Comparison of ENCODE assay signal across 7 mouse cellular contexts in genomic region chr11:94979462-94980179, GRCm38 (mm10). TPM values are rescaled to one million over a fixed set of nuclear protein-coding genes. Genes with fewer than 3 reads are reported as not detected.
DNase-seq lines count a peak whose midpoint lies in the region; ATAC-seq and TF ChIP-seq lines count a peak whose summit lies in the region.

No protein-coding gene starts in this region.

- DNase-seq in lung, embryonic 14.5 days = no peak
- no peak for DNase-seq in lung, postnatal 10 days
- DNase-seq in forebrain, embryonic 10.5 days (ENCODE audit: extremely low spot score, low spot score) = no peak
- no peak for DNase-seq in spleen, postnatal 14 days (ENCODE audit: low spot score in 2 of 2)
- no peak for DNase-seq in urinary bladder, postnatal 14 days (ENCODE audit: low spot score)

- H3K79me2 ChIP-seq in myocyte (ENCODE audit: control insufficient read depth, insufficient read depth) = no peaks in the 10 kb centered on the region

- WGBS in lung, embryonic 14.5 days = 73% methylated on average over 11 of the region's 11 CpGs
- whole genome bisulfite sequencing in forebrain, embryonic 10.5 days = 80% methylated on average over 11 of the region's 11 CpGs
- WGBS in intestine, embryonic 16.5 days = 75% methylated on average over 11 of the region's 11 CpGs

- peaks cover 2% of the 10 kb centered on the region; the same call in 1 of the 2 replicates for H3K4me1 ChIP-seq in lung, embryonic 14.5 days (ENCODE audit: insufficient read depth)
- peaks cover 21% of the 10 kb centered on the region for H3K4me1 ChIP-seq in forebrain, embryonic 10.5 days
- H3K4me1 ChIP-seq in intestine, embryonic 16.5 days (ENCODE audit: control insufficient read depth, insufficient read depth, low read length) = peaks cover 3% of the 10 kb centered on the region; the same call in 1 of the 2 replicates

- no peaks in the 10 kb centered on the region for H3K27me3 ChIP-seq in lung, embryonic 14.5 days (ENCODE audit: insufficient read depth, low read length)
- H3K27me3 ChIP-seq in forebrain, embryonic 10.5 days (ENCODE audit: poor library complexity, severe bottlenecking) = no peaks in the 10 kb centered on the region
- no peaks in the 10 kb centered on the region for H3K27me3 ChIP-seq in intestine, embryonic 16.5 days (replicated peaks; ENCODE audit: control insufficient read depth, insufficient read depth, low read length)
- no peaks in the 10 kb centered on the region for H3K27me3 ChIP-seq in myocyte (ENCODE audit: control insufficient read depth, insufficient read depth, insufficient read length)

- peak overlapping the region; percentile 55 for H3K4me2 ChIP-seq in lung, embryonic 14.5 days
- H3K4me2 ChIP-seq in intestine, embryonic 16.5 days (ENCODE audit: low read depth, low read length) = peak overlapping the region; percentile 52; the same call in 1 of the 2 replicates
- H3K4me2 ChIP-seq in myocyte (ENCODE audit: low read depth) = peak overlapping the region; percentile 65

- H3K4me3 ChIP-seq in lung, embryonic 14.5 days (ENCODE audit: low read depth, low read length) = no peak overlapping the region
- peak overlapping the region; percentile 42 for H3K4me3 ChIP-seq in forebrain, embryonic 10.5 days
- H3K4me3 ChIP-seq in intestine, embryonic 16.5 days (ENCODE audit: low read length) = no peak overlapping the region
- H3K4me3 ChIP-seq in myocyte = no peak overlapping the region

- no peak overlapping the region for H3K27ac ChIP-seq in lung, embryonic 14.5 days (ENCODE audit: low read depth)
- H3K27ac ChIP-seq in forebrain, embryonic 10.5 days = peak overlapping the region; percentile 88
- H3K27ac ChIP-seq in intestine, embryonic 16.5 days (ENCODE audit: low read length) = no peak overlapping the region

- peak overlapping the region; percentile 1; the same call in 1 of the 2 replicates for H3K9ac ChIP-seq in lung, embryonic 14.5 days
- H3K9ac ChIP-seq in intestine, embryonic 16.5 days (ENCODE audit: low read depth, low read length) = peak overlapping the region; percentile 53

- TF ChIP-seq POLR2A in myocyte (IDR thresholded peaks at IDR 0.05; ENCODE audit: insufficient read length, low read depth) = no peak

- no peak overlapping the region for H3ac ChIP-seq in myocyte (ENCODE audit: control insufficient read depth, insufficient read length)

- ATAC-seq in lung, embryonic 14.5 days (ENCODE audit: insufficient read depth) = no peak
- no peak for ATAC-seq in intestine, embryonic 16.5 days

- no peaks in the 10 kb centered on the region for H3K9me3 ChIP-seq in lung, embryonic 14.5 days (ENCODE audit: low read depth, low read length)
- H3K9me3 ChIP-seq in forebrain, embryonic 10.5 days = no peaks in the 10 kb centered on the region
- H3K9me3 ChIP-seq in intestine, embryonic 16.5 days (ENCODE audit: control insufficient read depth, low read length) = no peaks in the 10 kb centered on the region

- no peaks in the 10 kb centered on the region for H3K36me3 ChIP-seq in lung, embryonic 14.5 days (ENCODE audit: insufficient read depth)
- H3K36me3 ChIP-seq in forebrain, embryonic 10.5 days (replicated peaks) = no peaks in the 10 kb centered on the region
- no peaks in the 10 kb centered on the region for H3K36me3 ChIP-seq in intestine, embryonic 16.5 days (ENCODE audit: control insufficient read depth, insufficient read depth, low read length)
- H3K36me3 ChIP-seq in myocyte (ENCODE audit: control insufficient read depth, insufficient read depth) = no peaks in the 10 kb centered on the region

- no peak for TF ChIP-seq CTCF in lung, embryonic 14.5 days (IDR thresholded peaks at IDR 0.05; ENCODE audit: low read depth)

TF ChIP-seq in myocyte, 11 proteins besides CTCF, POLR2A, EP300 and RAD21:
- TF ChIP-seq USF1 (IDR thresholded peaks at IDR 0.05; ENCODE audit: low read depth) (no peak), TCF12 (IDR thresholded peaks at IDR 0.05; ENCODE audit: insufficient read depth, poor library complexity, severe bottlenecking) (no peak), MYOD1 (IDR thresholded peaks at IDR 0.05; ENCODE audit: control insufficient read depth in 1 of 3, insufficient read length in 2 of 3, low read depth in 2 of 3) (no peak), MAX (IDR thresholded peaks at IDR 0.05; ENCODE audit: low read depth) (no peak), CEBPB (IDR thresholded peaks at IDR 0.05; ENCODE audit: insufficient read depth, poor library complexity, severe bottlenecking) (no peak), POLR2AphosphoS2 (IDR thresholded peaks at IDR 0.05; ENCODE audit: insufficient read length, low read depth) (no peak), TCF3 (IDR thresholded peaks at IDR 0.05; ENCODE audit: insufficient read length, low read depth) (no peak), SRF (IDR thresholded peaks at IDR 0.05; ENCODE audit: control insufficient read depth, insufficient read length, low read depth) (no peak), REST (IDR thresholded peaks at IDR 0.05; ENCODE audit: insufficient read depth, insufficient read length) (no peak)
TF ChIP-seq in myocyte: peak in this region for 0.

RNA-seq across cellular contexts. Expression of gene Sgca, which starts 3.5 kb away (rescaled TPM):
- polyA plus RNA-seq in lung, embryonic 14.5 days (2014; fragmentation: Nextera tagmentation; extraction: Ambion mirVana) = 0.35 TPM in 1 of 2 replicates, not detected in the other
- not detected in 2 replicates for polyA plus RNA-seq in forebrain, embryonic 10.5 days (2016; fragmentation: Nextera tagmentation; extraction: Ambion mirVana)
- polyA plus RNA-seq in intestine, embryonic 16.5 days (2015; fragmentation: Nextera tagmentation; extraction: Ambion mirVana) = 0.26 and 0.36 TPM in 2 replicates
- 303 TPM for polyA plus RNA-seq in myocyte (2012; fragmentation: generic; extraction: Trizol)

RNA-seq across cellular contexts. Expression of gene Ppp1r9b, which starts 11.2 kb away (rescaled TPM):
- polyA plus RNA-seq in lung, embryonic 14.5 days (2014; fragmentation: Nextera tagmentation; extraction: Ambion mirVana) = 13.0 and 14.3 TPM in 2 replicates
- 8.7 and 10.7 TPM in 2 replicates for polyA plus RNA-seq in forebrain, embryonic 10.5 days (2016; fragmentation: Nextera tagmentation; extraction: Ambion mirVana)
- 5.2 and 5.6 TPM in 2 replicates for polyA plus RNA-seq in intestine, embryonic 16.5 days (2015; fragmentation: Nextera tagmentation; extraction: Ambion mirVana)
- 42.4 TPM for polyA plus RNA-seq in myocyte (2012; fragmentation: generic; extraction: Trizol)

RNA-seq across cellular contexts. Expression of gene Hils1, which starts 12.2 kb away (rescaled TPM):
- not detected in 2 replicates for polyA plus RNA-seq in lung, embryonic 14.5 days (2014; fragmentation: Nextera tagmentation; extraction: Ambion mirVana)
- polyA plus RNA-seq in forebrain, embryonic 10.5 days (2016; fragmentation: Nextera tagmentation; extraction: Ambion mirVana) = not detected in 2 replicates
- not detected in 2 replicates for polyA plus RNA-seq in intestine, embryonic 16.5 days (2015; fragmentation: Nextera tagmentation; extraction: Ambion mirVana)
- 0.37 TPM for polyA plus RNA-seq in myocyte (2012; fragmentation: generic; extraction: Trizol)

RNA-seq across cellular contexts. Expression of gene Samd14, which starts 30.1 kb away (rescaled TPM):
- polyA plus RNA-seq in lung, embryonic 14.5 days (2014; fragmentation: Nextera tagmentation; extraction: Ambion mirVana) = 22.7 and 24.5 TPM in 2 replicates
- 35.8 and 36.7 TPM in 2 replicates for polyA plus RNA-seq in forebrain, embryonic 10.5 days (2016; fragmentation: Nextera tagmentation; extraction: Ambion mirVana)
- 13.2 and 13.6 TPM in 2 replicates for polyA plus RNA-seq in intestine, embryonic 16.5 days (2015; fragmentation: Nextera tagmentation; extraction: Ambion mirVana)
- polyA plus RNA-seq in myocyte (2012; fragmentation: generic; extraction: Trizol) = 14.4 TPM

RNA-seq across cellular contexts. Expression of gene Col1a1, which starts 43.6 kb away (rescaled TPM):
- 1,035 and 1,062 TPM in 2 replicates for polyA plus RNA-seq in lung, embryonic 14.5 days (2014; fragmentation: Nextera tagmentation; extraction: Ambion mirVana)
- 62.2 and 65.3 TPM in 2 replicates for polyA plus RNA-seq in forebrain, embryonic 10.5 days (2016; fragmentation: Nextera tagmentation; extraction: Ambion mirVana)
- 890 and 1,013 TPM in 2 replicates for polyA plus RNA-seq in intestine, embryonic 16.5 days (2015; fragmentation: Nextera tagmentation; extraction: Ambion mirVana)
- polyA plus RNA-seq in myocyte (2012; fragmentation: generic; extraction: Trizol) = 206 TPM

Comparison
In these comparisons a context has a peak if more than half of its experiments do, and no peak if none do; other contexts are left out.
1. RNA of gene Sgca, which starts 3.5 kb away (polyA plus RNA-seq): 303 TPM in myocyte (single experiment); 0.26 to 0.36 TPM in intestine, embryonic 16.5 days, 0.35 TPM in lung, embryonic 14.5 days and not detected in forebrain, embryonic 10.5 days; every median in the first group is over 100 times any median in the second.
2. Peak in every context shown above with its lines, with median percentiles within 50 percentile points of each other: H3K4me2 ChIP-seq.